Mouse (Mus musculus) MEL-GATA-1-ER (cell line): ENCODE measurements around the gene Mgst3.

Experiments used
- DNase-seq: peaks from one replicate; pipeline ENCODE4 v3.0.0-alpha.2; 2012; ENCODE audit warnings: low read depth; ENCODE audit errors: extremely low read depth

Gene Mgst3

GRCm38 (mm10) chr1:167387796-167388195 is 5.8 kb downstream of the Mgst3 start:
- no peak for DNase-seq

- DNase-seq: no peak
Measured at GRCm38 (mm10) chr1:167387310-167387709, 6.3 kb downstream of the Mgst3 start.

- no peak for DNase-seq
Measured at GRCm38 (mm10) chr1:167386466-167386865, 7.2 kb downstream of the Mgst3 start.

- DNase-seq: no peak
Measured at GRCm38 (mm10) chr1:167385636-167386035, 8.0 kb downstream of the Mgst3 start.

GRCm38 (mm10) chr1:167385211-167385610 is 8.4 kb downstream of the Mgst3 start:
- no peak for DNase-seq

GRCm38 (mm10) chr1:167384156-167384555 is 9.5 kb downstream of the Mgst3 start:
- peak; percentile 52 for DNase-seq

- DNase-seq: no peak
Measured at GRCm38 (mm10) chr1:167383178-167383577, 10.5 kb downstream of the Mgst3 start.

- no peak for DNase-seq
Measured at GRCm38 (mm10) chr1:167382763-167383162, 10.9 kb downstream of the Mgst3 start.

GRCm38 (mm10) chr1:167382316-167382715 is 11.3 kb downstream of the Mgst3 start:
- DNase-seq: no peak

- no peak for DNase-seq
Measured at GRCm38 (mm10) chr1:167381050-167382015, 12.3 kb downstream of the Mgst3 start.

GRCm38 (mm10) chr1:167380223-167380622 is 13.4 kb downstream of the Mgst3 start:
- DNase-seq: no peak

GRCm38 (mm10) chr1:167379751-167380150 is 13.9 kb downstream of the Mgst3 start:
- DNase-seq: no peak

- DNase-seq: no peak
Measured at GRCm38 (mm10) chr1:167378019-167378418, 15.6 kb downstream of the Mgst3 start.

GRCm38 (mm10) chr1:167374942-167375341 is 18.7 kb downstream of the Mgst3 start:
- no peak for DNase-seq

- no peak for DNase-seq
Measured at GRCm38 (mm10) chr1:167374003-167374784, 19.4 kb downstream of the Mgst3 start.

GRCm38 (mm10) chr1:167372739-167373138 is 20.9 kb downstream of the Mgst3 start:
- DNase-seq: no peak

GRCm38 (mm10) chr1:167369905-167370304 is 23.7 kb downstream of the Mgst3 start:
- peak; percentile 70 for DNase-seq

GRCm38 (mm10) chr1:167368513-167368912 is 25.1 kb downstream of the Mgst3 start:
- DNase-seq: no peak

- no peak for DNase-seq
Measured at GRCm38 (mm10) chr1:167368018-167368417, 25.6 kb downstream of the Mgst3 start.

- no peak for DNase-seq
Measured at GRCm38 (mm10) chr1:167366621-167367020, 27.0 kb downstream of the Mgst3 start.

- DNase-seq: no peak
Measured at GRCm38 (mm10) chr1:167365808-167366207, 27.8 kb downstream of the Mgst3 start.

GRCm38 (mm10) chr1:167363322-167363721 is 30.3 kb downstream of the Mgst3 start:
- DNase-seq: no peak
